ENCODE assay signal across 18 mouse cellular contexts in the genomic region with DNA sequence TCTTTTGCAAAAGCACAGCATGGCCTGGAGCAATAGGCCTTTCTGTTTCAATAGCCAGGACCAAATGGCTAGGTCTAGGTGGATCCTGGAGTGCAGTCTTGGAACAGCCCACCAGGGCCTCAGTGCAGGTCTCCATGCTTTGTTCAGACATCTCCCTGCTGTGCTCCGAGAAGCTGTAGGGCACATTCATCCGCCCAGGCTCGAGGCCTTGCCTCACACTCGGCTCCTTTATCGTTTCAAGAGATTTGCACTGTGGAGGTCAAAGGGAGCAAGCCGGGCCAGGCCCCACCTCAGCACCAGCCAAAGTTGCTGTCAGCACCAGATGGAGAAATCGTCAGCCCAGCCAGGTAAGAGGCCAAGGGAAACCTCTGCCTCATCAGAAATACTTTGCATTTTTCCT.
DNase-seq lines count a peak whose midpoint lies in the region; ATAC-seq lines count a peak whose summit lies in the region.
"Had no signal": no experiment of that assay in that cellular context is flagged by ENCODE, and none has a peak within 500 bp of the region (broad histone marks: within the 10 kb centered on the region; RNA-seq: fewer than 3 reads in every experiment).

No protein-coding gene starts in this region.

- H3K4me1 ChIP-seq in hindbrain, embryonic 10.5 days (replicated peaks), result peaks cover 36% of the 10 kb centered on the region
- H3K4me1 ChIP-seq in hindbrain, embryonic 12.5 days, result peaks cover 19% of the 10 kb centered on the region; the same call in 1 of the 2 replicates
- peaks cover 6% of the 10 kb centered on the region; the same call in 1 of the 2 replicates for H3K4me1 ChIP-seq in midbrain, embryonic 11.5 days (ENCODE audit: control insufficient read depth, insufficient read depth, low read length)
- peaks cover 32% of the 10 kb centered on the region for H3K4me1 ChIP-seq in midbrain, embryonic 10.5 days
- H3K4me1 ChIP-seq: forebrain, embryonic 15.5 days had no signal

- no peaks in the 10 kb centered on the region for H3K36me3 ChIP-seq in hindbrain, embryonic 10.5 days
- H3K36me3 ChIP-seq in hindbrain, embryonic 12.5 days, result no peaks in the 10 kb centered on the region
- no peaks in the 10 kb centered on the region for H3K36me3 ChIP-seq in midbrain, embryonic 11.5 days (ENCODE audit: control insufficient read depth, insufficient read depth, low read length)
- H3K36me3 ChIP-seq in midbrain, embryonic 10.5 days, result no peaks in the 10 kb centered on the region
- H3K36me3 ChIP-seq: embryonic facial prominence, embryonic 10.5 days; forebrain, embryonic 15.5 days; heart, embryonic 12.5 days; hindbrain, embryonic 13.5 days had no signal

- DNase-seq in hindbrain, embryonic 10.5 days (ENCODE audit: low spot score), result no peak
- DNase-seq in midbrain, embryonic 11.5 days (ENCODE audit: low spot score, missing footprints), result peak; percentile 81
- no peak for DNase-seq in midbrain, embryonic 10.5 days (ENCODE audit: low spot score)
- DNase-seq in ZHBTc4 (ENCODE audit: low read depth, low spot score), result peak; percentile 88
- DNase-seq in urinary bladder, postnatal 36 days (ENCODE audit: low spot score in 2 of 2), result no peak
- no peak for DNase-seq in thymus, postnatal 25 days
- DNase-seq: adrenal gland, adult 8-10 months; adrenal gland, postnatal 36 days; cerebellum, adult 2 months; cerebellum, postnatal 10 days; heart, adult 2 months; heart, postnatal 36 days had no signal

- no peak overlapping the region for H3K9ac ChIP-seq in hindbrain, embryonic 12.5 days
- no peak overlapping the region for H3K9ac ChIP-seq in midbrain, embryonic 11.5 days (ENCODE audit: low read length)
- H3K9ac ChIP-seq: forebrain, embryonic 15.5 days; heart, embryonic 12.5 days; hindbrain, embryonic 13.5 days had no signal

- no peak overlapping the region for H3K4me3 ChIP-seq in hindbrain, embryonic 10.5 days
- H3K4me3 ChIP-seq in hindbrain, embryonic 12.5 days, result no peak overlapping the region
- H3K4me3 ChIP-seq in midbrain, embryonic 11.5 days (ENCODE audit: low read depth, low read length), result no peak overlapping the region
- H3K4me3 ChIP-seq in midbrain, embryonic 10.5 days, result no peak overlapping the region
- H3K4me3 ChIP-seq: embryonic facial prominence, embryonic 10.5 days; forebrain, embryonic 15.5 days; heart, adult 2 months; heart, embryonic 12.5 days; hindbrain, embryonic 13.5 days had no signal

- 0 out of 2 replicates have a peak overlapping the region, but pooled peaks have one; percentile 41 for H3K27ac ChIP-seq in hindbrain, embryonic 10.5 days
- H3K27ac ChIP-seq in hindbrain, embryonic 12.5 days, result no peak overlapping the region
- H3K27ac ChIP-seq in midbrain, embryonic 11.5 days (ENCODE audit: low read depth, low read length), result no peak overlapping the region
- no peak overlapping the region; the same call in 1 of the 2 replicates for H3K27ac ChIP-seq in midbrain, embryonic 10.5 days (replicated peaks)
- H3K27ac ChIP-seq: embryonic facial prominence, embryonic 10.5 days; forebrain, embryonic 15.5 days; heart, adult 2 months; hindbrain, embryonic 13.5 days; hindbrain, postnatal 0 days had no signal

- H3K9me3 ChIP-seq in hindbrain, embryonic 10.5 days, result peaks cover 6% of the 10 kb centered on the region; the same call in 1 of the 2 replicates
- no peaks in the 10 kb centered on the region for H3K9me3 ChIP-seq in hindbrain, embryonic 12.5 days (replicated peaks)
- no peaks in the 10 kb centered on the region; the same call in 1 of the 2 replicates for H3K9me3 ChIP-seq in midbrain, embryonic 11.5 days (ENCODE audit: control insufficient read depth, low read length)
- H3K9me3 ChIP-seq in midbrain, embryonic 10.5 days (replicated peaks), result 0 out of 2 replicates have a peak, but pooled peaks cover 4% of the 10 kb centered on the region
- H3K9me3 ChIP-seq: forebrain, embryonic 15.5 days; hindbrain, embryonic 13.5 days had no signal

- ATAC-seq in hindbrain, embryonic 12.5 days (ENCODE audit: low FRiP score), result no peak
- ATAC-seq in midbrain, embryonic 11.5 days (ENCODE audit: low FRiP score), result no peak
- ATAC-seq: forebrain, embryonic 15.5 days; hindbrain, postnatal 0 days had no signal

- no peaks in the 10 kb centered on the region for H3K27me3 ChIP-seq in hindbrain, embryonic 10.5 days (ENCODE audit: insufficient read depth, poor library complexity, severe bottlenecking)
- 0 out of 2 replicates have a peak, but pooled peaks cover 3% of the 10 kb centered on the region for H3K27me3 ChIP-seq in hindbrain, embryonic 12.5 days
- H3K27me3 ChIP-seq in midbrain, embryonic 11.5 days (ENCODE audit: control insufficient read depth, insufficient read depth, low read length), result no peaks in the 10 kb centered on the region
- no peaks in the 10 kb centered on the region; the same call in 1 of the 2 replicates for H3K27me3 ChIP-seq in midbrain, embryonic 10.5 days (ENCODE audit: low read depth, poor library complexity, severe bottlenecking)
- H3K27me3 ChIP-seq: forebrain, embryonic 15.5 days; heart, embryonic 12.5 days; hindbrain, embryonic 13.5 days had no signal

- WGBS in hindbrain, embryonic 10.5 days, result 61% methylated on average over 7 of the region's 7 CpGs
- WGBS in hindbrain, embryonic 12.5 days, result 74% methylated on average over 7 of the region's 7 CpGs
- 70% methylated on average over 7 of the region's 7 CpGs for WGBS in midbrain, embryonic 11.5 days
- WGBS in midbrain, embryonic 10.5 days, result 76% methylated on average over 7 of the region's 7 CpGs

- no peak overlapping the region for H3K4me2 ChIP-seq in hindbrain, embryonic 12.5 days (replicated peaks)
- no peak overlapping the region for H3K4me2 ChIP-seq in midbrain, embryonic 11.5 days
- H3K4me2 ChIP-seq: forebrain, embryonic 15.5 days; heart, embryonic 12.5 days; hindbrain, embryonic 13.5 days had no signal

Comparison
In these comparisons a context has a peak if more than half of its experiments do, and no peak if none do; other contexts are left out.
1. DNase-seq: peak in midbrain, embryonic 11.5 days (single experiment) and ZHBTc4 (single experiment); none in hindbrain, embryonic 10.5 days (single experiment), midbrain, embryonic 10.5 days (single experiment), urinary bladder, postnatal 36 days (0 of 2) and thymus, postnatal 25 days (single experiment).